Comparison of ENCODE assay signal across 8 mouse cellular contexts in genomic region chr7:45784524-45785372, GRCm38 (mm10). TPM values are rescaled to one million over a fixed set of nuclear protein-coding genes. Genes with fewer than 3 reads are reported as not detected.
DNase-seq lines count a peak whose midpoint lies in the region; ATAC-seq and TF ChIP-seq lines count a peak whose summit lies in the region.

Sult2b1 (minus strand) TSS chr7:45784669.

- H3K4me3 ChIP-seq in MEL (ENCODE audit: control insufficient read depth in 1 of 2, insufficient read depth in 1 of 2, low read depth in 2 of 2, low read length in 2 of 2): peak within 1 kb of the TSS; percentile 64 to 69
- peak within 1 kb of the TSS; percentile 74 for H3K4me3 ChIP-seq in hindbrain, embryonic 12.5 days
- peak within 1 kb of the TSS; percentile 83 for H3K4me3 ChIP-seq in midbrain, embryonic 14.5 days (replicated peaks; ENCODE audit: low read depth, low read length)

- peak within 1 kb of the TSS; percentile 63 for H3K9ac ChIP-seq in MEL (ENCODE audit: control insufficient read depth, low read depth, low read length, poor library complexity, severe bottlenecking)
- H3K9ac ChIP-seq in hindbrain, embryonic 12.5 days: peak within 1 kb of the TSS; percentile 90
- peak within 1 kb of the TSS; percentile 88 for H3K9ac ChIP-seq in midbrain, embryonic 14.5 days (replicated peaks; ENCODE audit: low read length)

- no peak for TF ChIP-seq RAD21 in MEL (IDR thresholded peaks at IDR 0.05; ENCODE audit: low read depth, low read length)

- 25% methylated on average over 16 of the region's 20 CpGs for WGBS in hindbrain, embryonic 12.5 days
- WGBS in midbrain, embryonic 14.5 days: 11% methylated on average over 20 of the region's 20 CpGs

- ATAC-seq in hindbrain, embryonic 12.5 days (ENCODE audit: low FRiP score): peak; percentile 72
- peak; percentile 78 for ATAC-seq in midbrain, embryonic 14.5 days (ENCODE audit: low FRiP score, low TSS enrichment)

- no peaks in the 10 kb centered on the region for H3K79me2 ChIP-seq in MEL (ENCODE audit: control insufficient read depth, insufficient read depth, low read length, poor library complexity)

- DNase-seq in CD4-positive helper T cell, adult 2 months (ENCODE audit: low read depth, low spot score): peak; percentile 33
- no peak for DNase-seq in MEL (ENCODE audit: low read depth, low spot score)
- peak; percentile 96 for DNase-seq in embryo, embryonic 11 days
- peak; percentile 93 for DNase-seq in left cerebral cortex, adult 11 months (ENCODE audit: low spot score)
- DNase-seq in midbrain, embryonic 14.5 days: peak; percentile 99
- DNase-seq in c-Kit-positive CD71-positive TER-119-positive erythroid progenitor cells, embryonic 14.5 days (ENCODE audit: low spot score): no peak
- DNase-seq in urinary bladder, postnatal 14 days (ENCODE audit: low spot score): no peak

- TF ChIP-seq CTCF in MEL (IDR thresholded peaks at IDR 0.05 in 2 of 3, conservative IDR thresholded peaks at IDR 0.05 in 1 of 3; ENCODE audit: control insufficient read depth in 1 of 3, insufficient read depth in 1 of 3, low read depth in 2 of 3, low read length in 3 of 3, poor library complexity in 1 of 3, severe bottlenecking in 1 of 3): no peak

- no peak within 1 kb of the TSS for H3K27ac ChIP-seq in MEL (ENCODE audit: control insufficient read depth, low read depth, low read length)
- H3K27ac ChIP-seq in hindbrain, embryonic 12.5 days: peak within 1 kb of the TSS; percentile 98
- H3K27ac ChIP-seq in midbrain, embryonic 14.5 days (replicated peaks; ENCODE audit: low read depth, low read length): peak within 1 kb of the TSS; percentile 99

- H3K36me3 ChIP-seq in MEL (ENCODE audit: control insufficient read depth in 1 of 2, insufficient read depth in 2 of 2, low read length in 2 of 2): no peaks in the 10 kb centered on the region
- peaks cover 26% of the 10 kb centered on the region for H3K36me3 ChIP-seq in hindbrain, embryonic 12.5 days
- H3K36me3 ChIP-seq in midbrain, embryonic 14.5 days (ENCODE audit: control insufficient read depth, insufficient read depth, low read length): peaks cover 28% of the 10 kb centered on the region

- H3K4me1 ChIP-seq in MEL (ENCODE audit: control insufficient read depth in 1 of 2, insufficient read depth in 2 of 2, low read length in 2 of 2): no peaks in the 10 kb centered on the region
- peaks cover 29% of the 10 kb centered on the region for H3K4me1 ChIP-seq in hindbrain, embryonic 12.5 days
- H3K4me1 ChIP-seq in midbrain, embryonic 14.5 days (ENCODE audit: control insufficient read depth, insufficient read depth, low read length): peaks cover 20% of the 10 kb centered on the region

- H3K4me2 ChIP-seq in hindbrain, embryonic 12.5 days (replicated peaks): peak within 1 kb of the TSS; percentile 87
- peak within 1 kb of the TSS; percentile 90 for H3K4me2 ChIP-seq in midbrain, embryonic 14.5 days (ENCODE audit: low read length)

- no peak for TF ChIP-seq POLR2A in MEL (IDR thresholded peaks at IDR 0.05; ENCODE audit: control insufficient read depth in 1 of 2, insufficient read depth in 1 of 2, low read depth in 1 of 2, low read length in 2 of 2, poor library complexity in 1 of 2)

- H3K9me3 ChIP-seq in MEL (replicated peaks; ENCODE audit: insufficient read depth, low read length): no peaks in the 10 kb centered on the region
- H3K9me3 ChIP-seq in hindbrain, embryonic 12.5 days (replicated peaks): no peaks in the 10 kb centered on the region
- no peaks in the 10 kb centered on the region for H3K9me3 ChIP-seq in midbrain, embryonic 14.5 days (ENCODE audit: control insufficient read depth, low read length)

- H3K27me3 ChIP-seq in MEL (ENCODE audit: control insufficient read depth in 1 of 2, insufficient read depth in 2 of 2, low read length in 2 of 2): no peaks in the 10 kb centered on the region; a peak in 1 of 4 replicates
- H3K27me3 ChIP-seq in hindbrain, embryonic 12.5 days: peaks cover 7% of the 10 kb centered on the region
- H3K27me3 ChIP-seq in midbrain, embryonic 14.5 days (ENCODE audit: control insufficient read depth, insufficient read depth, low read length): no peaks in the 10 kb centered on the region

- TF ChIP-seq EP300 in MEL (IDR thresholded peaks at IDR 0.05; ENCODE audit: low read depth in 1 of 2, low read length in 2 of 2): no peak

TF ChIP-seq in MEL, 35 proteins besides CTCF, POLR2A, EP300 and RAD21:
- TF ChIP-seq NELFE (IDR thresholded peaks at IDR 0.05; ENCODE audit: low read depth, low read length) (no peak), MAZ (IDR thresholded peaks at IDR 0.05; ENCODE audit: low read depth, low read length) (no peak), GABPA (IDR thresholded peaks at IDR 0.05; ENCODE audit: low read depth, low read length) (no peak), BHLHE40 (IDR thresholded peaks at IDR 0.05; ENCODE audit: borderline replicate concordance, low read depth, low read length) (no peak), SIN3A (IDR thresholded peaks at IDR 0.05; ENCODE audit: low read length) (no peak), MAX (IDR thresholded peaks at IDR 0.05; ENCODE audit: low read length) (no peak), ETS1 (IDR thresholded peaks at IDR 0.05; ENCODE audit: low read depth, low read length) (no peak), MXI1 (IDR thresholded peaks at IDR 0.05; ENCODE audit: low read depth, low read length) (no peak), E2F4 (IDR thresholded peaks at IDR 0.05; ENCODE audit: borderline replicate concordance, low read depth, low read length) (no peak), MYC (IDR thresholded peaks at IDR 0.05; ENCODE audit: low read depth, low read length) (no peak), USF1 (IDR thresholded peaks at IDR 0.05; ENCODE audit: low read depth, low read length) (no peak), ZNF384 (IDR thresholded peaks at IDR 0.05; ENCODE audit: low read depth, low read length) (no peak)

RNA-seq across cellular contexts. Expression of gene Sult2b1, which starts in this region (rescaled TPM):
- 0.08 and 0.16 TPM in 2 replicates for total RNA-seq in MEL (2012; rRNA removed)
- polyA plus RNA-seq in MEL (2012; ENCODE audit: insufficient read depth in 1 of 2, insufficient read length in 2 of 2, low read depth in 1 of 2, low replicate concordance in 2 of 2, missing spikeins in 1 of 2): under 1 TPM in 1 of 2 experiments, not detected in 1; 0.47 TPM
- polyA plus RNA-seq in hindbrain, embryonic 12.5 days (2016; fragmentation: Nextera tagmentation; extraction: Ambion mirVana): 2.4 and 3.0 TPM in 2 replicates
- 5.2 and 8.5 TPM in 2 replicates for polyA plus RNA-seq in midbrain, embryonic 14.5 days (2014; fragmentation: Nextera tagmentation; extraction: Ambion mirVana)

Comparison
In these comparisons a context has a peak if more than half of its experiments do, and no peak if none do; other contexts are left out.
1. DNase-seq: peak in CD4-positive helper T cell, adult 2 months (single experiment), embryo, embryonic 11 days (single experiment), left cerebral cortex, adult 11 months (single experiment) and midbrain, embryonic 14.5 days (single experiment); none in MEL (single experiment), c-Kit-positive CD71-positive TER-119-positive erythroid progenitor cells, embryonic 14.5 days (single experiment) and urinary bladder, postnatal 14 days (single experiment).
2. Peak in every context shown above with its lines, with median percentiles within 50 percentile points of each other: H3K4me3 ChIP-seq and H3K9ac ChIP-seq.